Mouse (Mus musculus): ENCODE results near the gene Fcgrt. TPM values are rescaled to one million over a fixed set of nuclear protein-coding genes. Genes with fewer than 3 reads are reported as not detected.

Fcgrt gene
- total RNA-seq, 2 experiments from 2014 or later: 98.0 to 104 TPM

- no peak for DNase-seq (ENCODE audit: low spot score in 2 of 2)
These were observed 13.2 kb downstream of the Fcgrt start for GRCm38 (mm10) chr7:45090251-45090977.

- DNase-seq (ENCODE audit: low spot score in 2 of 2): no peak
These were observed 15.1 kb downstream of the Fcgrt start for GRCm38 (mm10) chr7:45088597-45088996.

DNA sequence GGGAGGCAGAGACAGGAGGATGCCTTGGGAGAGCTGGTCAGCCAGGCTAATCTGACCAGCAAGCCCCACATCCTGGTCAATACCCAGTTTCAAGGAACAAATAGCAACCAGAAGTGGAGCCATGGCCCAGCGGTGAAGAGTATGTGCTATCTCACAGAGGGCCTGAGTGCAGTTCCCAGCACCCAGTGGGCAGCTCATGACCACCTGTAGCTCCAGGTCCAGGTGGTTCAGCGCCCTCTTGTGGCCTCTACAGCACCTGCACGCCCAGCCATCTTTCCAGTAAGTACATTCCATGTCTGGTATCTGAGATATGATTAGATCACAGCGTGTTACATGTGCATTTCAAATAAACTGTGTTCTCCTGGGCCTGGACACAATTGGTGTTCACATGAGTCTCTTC is 17.6 kb downstream of the Fcgrt start:
- no peak for DNase-seq (ENCODE audit: low spot score in 2 of 2)

DNA sequence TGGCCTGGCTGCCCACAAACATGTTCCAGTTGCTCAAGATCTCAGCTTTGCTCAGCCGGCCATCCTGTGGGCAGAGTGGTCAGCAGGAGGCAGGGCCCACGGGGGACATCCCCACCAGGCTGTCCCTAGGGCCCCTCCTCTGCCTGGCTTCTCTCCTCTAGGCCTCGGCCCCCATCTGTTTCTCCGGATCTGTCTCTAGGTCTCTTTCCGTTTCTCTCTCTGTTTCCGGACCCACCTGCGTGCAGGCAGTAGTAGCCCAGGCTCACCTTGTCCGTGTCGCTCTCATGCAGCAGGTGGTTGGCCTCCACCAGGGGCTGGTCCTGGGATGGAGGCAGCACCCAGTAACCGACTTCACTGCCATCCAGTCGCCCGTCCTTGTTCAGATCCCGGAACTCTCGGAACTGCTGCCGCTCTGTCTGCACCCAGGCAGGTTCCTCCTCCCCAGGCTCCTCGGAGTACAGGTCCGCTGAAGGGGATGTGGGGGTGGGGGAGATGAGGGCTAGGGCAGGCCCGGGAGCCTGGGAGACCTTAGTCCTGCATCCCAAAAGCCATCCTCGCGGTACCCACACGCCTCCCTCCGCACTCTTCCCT is 20.3 kb downstream of the Fcgrt start:
- no peak for DNase-seq (ENCODE audit: low spot score in 2 of 2)

DNA sequence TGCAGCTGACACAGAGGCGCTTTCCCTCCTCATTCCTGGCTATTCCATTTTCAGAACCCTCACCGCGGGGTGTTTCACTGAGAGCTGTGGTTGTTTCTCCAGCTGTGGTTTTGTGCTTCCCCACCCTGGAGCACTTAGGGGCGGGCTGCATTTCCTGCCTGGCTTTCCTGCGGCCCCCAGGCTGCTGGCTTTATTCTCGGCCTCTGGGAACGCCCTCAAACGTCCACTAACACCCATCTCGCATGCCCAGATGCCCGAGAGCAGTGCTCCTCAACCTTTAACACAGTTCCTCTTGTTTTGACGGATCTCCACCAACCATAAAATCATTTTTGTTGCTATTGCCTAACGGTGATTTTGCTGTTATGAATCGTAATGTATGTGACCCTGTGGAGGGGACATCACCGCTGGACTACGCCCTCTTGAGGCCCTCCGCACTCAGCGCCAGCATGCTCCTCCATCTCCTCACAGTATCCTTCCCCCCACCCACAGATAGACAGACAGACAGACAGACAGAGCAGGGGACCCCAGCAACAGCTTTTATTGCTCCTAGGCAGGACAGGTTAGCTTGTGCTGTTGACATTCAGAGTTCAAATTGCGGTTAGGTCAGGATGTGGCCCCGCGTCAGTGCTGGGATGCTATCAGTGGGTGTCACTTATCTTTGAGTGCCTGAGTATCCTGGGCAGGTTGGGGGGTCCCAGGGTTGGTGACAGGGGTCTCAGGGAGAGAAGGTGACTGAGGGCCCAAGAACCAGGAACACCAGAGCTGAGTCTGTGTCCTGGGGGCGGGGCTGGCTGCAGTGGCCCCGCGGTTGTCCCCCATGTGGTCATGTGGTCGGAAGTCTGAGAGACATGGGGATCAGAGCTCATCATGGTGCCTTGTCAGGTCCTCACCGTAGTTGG is 21.0 kb downstream of the Fcgrt start:
- no peak for DNase-seq (ENCODE audit: low spot score in 2 of 2)

GRCm38 (mm10) chr7:45081016-45081415 is 22.6 kb downstream of the Fcgrt start:
- no peak for DNase-seq (ENCODE audit: low spot score in 2 of 2)

- DNase-seq (ENCODE audit: low spot score in 2 of 2): peak; percentile 85 to 86
These were observed 23.8 kb downstream of the Fcgrt start for GRCm38 (mm10) chr7:45079856-45080255.

DNA sequence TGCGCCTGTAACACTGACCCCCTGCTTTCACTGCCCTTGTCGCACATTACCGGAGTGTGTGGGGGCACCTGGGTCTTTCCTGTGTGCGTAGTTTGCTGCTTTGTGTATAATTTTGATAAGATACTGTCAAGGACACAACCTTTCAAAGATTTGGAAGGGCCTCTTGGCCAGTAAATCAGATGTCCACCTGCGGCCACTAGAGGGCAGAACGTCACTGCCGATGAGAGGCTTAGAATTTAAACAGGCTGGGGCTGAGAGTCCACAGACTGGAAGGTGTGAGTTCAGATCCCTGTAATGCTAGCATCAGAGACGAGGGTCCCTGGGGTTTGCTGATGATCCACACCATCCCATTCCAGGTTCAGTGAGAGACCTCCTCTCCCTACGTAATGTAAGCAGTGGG is 25.1 kb downstream of the Fcgrt start:
- DNase-seq (ENCODE audit: low spot score in 2 of 2): peak in 1 of 2 experiments; percentile 65

GRCm38 (mm10) chr7:45077829-45078228 is 25.8 kb downstream of the Fcgrt start:
- DNase-seq (ENCODE audit: low spot score in 2 of 2): no peak

DNA sequence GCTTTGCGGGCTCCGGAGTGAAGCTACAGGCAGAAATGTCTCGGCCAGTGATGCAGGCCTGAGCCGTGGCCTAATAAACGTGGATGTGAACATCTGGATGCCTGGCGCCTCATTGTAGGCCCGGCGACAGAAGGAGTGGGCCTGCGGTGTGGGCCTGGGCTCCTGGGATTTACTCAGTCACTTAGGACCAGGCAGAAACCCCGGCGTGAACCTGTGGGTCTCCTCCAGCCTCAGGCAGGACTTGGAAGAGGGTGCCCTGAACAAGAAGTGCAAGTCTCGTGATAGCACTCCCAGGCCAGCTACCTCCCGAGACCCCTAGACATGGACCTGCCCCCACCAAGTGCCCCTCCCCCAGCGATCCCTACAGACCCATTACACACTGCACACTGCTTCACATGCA is 26.3 kb downstream of the Fcgrt start:
- DNase-seq (ENCODE audit: low spot score in 2 of 2): no peak

DNA sequence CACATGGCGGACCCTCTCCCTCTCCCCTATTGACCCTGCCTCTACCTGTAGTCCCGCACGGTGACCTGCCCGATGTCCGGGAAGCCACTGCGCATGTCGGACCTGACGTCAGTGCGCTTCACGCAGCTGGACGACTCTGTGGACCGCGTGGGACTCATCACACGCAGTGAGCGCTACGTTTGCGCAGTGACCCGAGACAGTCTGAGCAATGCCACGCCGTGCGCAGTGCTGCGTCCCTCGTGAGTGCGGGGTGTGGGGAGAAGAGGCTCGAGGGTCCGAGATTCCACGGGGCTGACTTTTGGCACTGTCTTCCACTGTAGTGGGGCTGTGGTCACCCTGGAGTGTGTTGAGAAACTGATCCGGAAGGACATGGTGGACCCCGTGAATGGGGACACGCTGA is 27.1 kb downstream of the Fcgrt start:
- DNase-seq (ENCODE audit: low spot score in 2 of 2): no peak

DNA sequence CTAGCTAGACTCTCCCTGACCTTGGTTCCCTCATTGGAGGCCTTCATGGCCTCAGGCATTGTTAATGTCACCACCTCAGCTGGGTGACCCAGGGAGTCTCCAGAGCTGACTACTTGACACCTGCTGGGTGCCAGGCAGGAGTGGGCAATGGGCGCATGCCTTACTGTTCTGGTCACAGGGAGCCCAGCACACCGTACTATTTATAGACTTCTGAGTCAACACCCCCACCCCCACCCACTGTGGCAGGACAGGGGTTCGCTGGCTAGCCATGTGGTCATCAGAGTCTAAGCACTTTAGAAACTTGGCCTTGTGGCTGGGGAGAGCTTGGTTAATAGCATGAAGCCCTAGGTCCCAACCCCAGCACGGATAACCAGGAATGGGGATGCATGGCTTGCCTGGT is 28.2 kb downstream of the Fcgrt start:
- no peak for DNase-seq (ENCODE audit: low spot score in 2 of 2)

GRCm38 (mm10) chr7:45073949-45074348 is 29.7 kb downstream of the Fcgrt start:
- DNase-seq (ENCODE audit: low spot score in 2 of 2): no peak

DNA sequence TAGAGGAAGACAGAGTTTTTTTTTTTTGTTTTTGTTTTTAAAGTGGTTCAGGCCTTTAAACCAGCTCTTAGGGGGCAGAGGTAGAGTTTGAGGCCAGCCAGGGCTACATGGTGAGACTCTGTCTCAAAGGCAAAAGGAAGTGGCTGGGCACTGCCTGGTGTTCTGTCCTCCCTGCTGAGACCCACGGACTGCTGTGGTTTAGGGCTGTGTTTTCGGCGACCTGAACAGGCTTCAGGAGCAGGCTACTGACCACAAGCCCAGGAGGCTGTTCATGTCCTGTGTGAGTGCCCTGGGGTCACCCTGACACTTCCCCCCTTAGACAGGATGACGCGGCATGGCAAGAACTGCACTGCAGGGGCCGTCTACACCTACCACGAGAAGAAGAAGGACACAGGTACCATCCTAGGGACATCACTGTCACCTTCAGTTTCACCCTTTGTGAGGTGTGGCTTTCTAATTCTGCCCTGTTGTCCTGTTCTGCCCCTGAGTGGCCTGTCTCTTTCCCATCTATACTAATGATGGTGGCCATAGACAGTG is 30.4 kb downstream of the Fcgrt start:
- no peak for DNase-seq (ENCODE audit: low spot score in 2 of 2)

DNA sequence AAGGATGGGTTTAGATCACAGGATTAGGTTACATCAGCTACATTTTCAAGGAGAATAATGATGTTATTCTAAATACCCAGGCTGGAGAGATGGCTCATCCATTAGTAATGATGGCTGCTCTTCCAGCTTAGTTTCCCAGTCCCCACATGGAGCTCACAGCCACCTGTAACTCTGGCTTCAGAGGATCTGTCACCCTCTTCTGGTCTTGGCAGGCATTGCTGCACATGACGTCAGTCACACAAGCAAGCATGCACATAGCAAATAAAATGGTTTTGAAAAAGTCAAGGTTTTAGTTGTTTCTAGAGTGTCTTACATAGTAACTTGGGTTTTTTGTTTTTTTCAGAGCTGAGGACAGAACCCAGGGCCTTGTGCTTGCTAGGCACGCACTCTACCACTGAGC is 31.4 kb downstream of the Fcgrt start:
- DNase-seq (ENCODE audit: low spot score in 2 of 2): no peak

DNA sequence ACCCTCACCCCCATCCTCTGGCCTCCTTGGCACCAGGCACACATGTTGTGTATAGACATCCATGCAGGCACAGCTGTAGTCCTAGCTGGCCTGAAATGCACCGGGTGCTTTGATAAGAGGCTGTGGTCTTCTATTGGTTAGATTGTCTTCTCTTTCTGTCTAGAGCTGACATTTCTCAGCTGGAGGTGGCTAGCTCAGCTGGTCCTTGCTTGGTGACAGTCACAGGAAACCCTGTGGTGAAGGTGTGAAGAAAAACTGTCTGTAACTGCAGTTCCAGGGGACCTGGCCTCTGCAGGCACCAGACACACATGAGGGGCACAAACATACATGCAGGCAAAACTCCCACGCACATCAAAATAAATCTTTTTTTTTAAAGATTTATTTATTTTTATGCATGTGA is 34.0 kb downstream of the Fcgrt start:
- no peak for DNase-seq (ENCODE audit: low spot score in 2 of 2)

DNA sequence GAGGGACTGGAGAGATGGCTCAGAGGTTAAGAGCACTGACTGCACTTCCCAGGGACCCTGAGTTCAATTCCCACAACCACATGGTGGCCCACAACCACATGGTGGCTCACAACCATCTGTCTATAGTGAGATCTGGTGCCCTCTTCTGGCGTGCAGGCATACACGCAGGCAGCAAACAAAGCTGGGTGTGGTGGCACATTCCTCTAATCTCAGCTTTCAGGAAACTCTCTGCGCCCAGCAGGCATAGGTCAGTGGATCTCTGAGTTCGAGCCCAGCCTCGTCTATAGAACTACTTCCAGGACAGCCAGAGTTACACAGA is 35.7 kb downstream of the Fcgrt start:
- DNase-seq (ENCODE audit: low spot score in 2 of 2): no peak

DNA sequence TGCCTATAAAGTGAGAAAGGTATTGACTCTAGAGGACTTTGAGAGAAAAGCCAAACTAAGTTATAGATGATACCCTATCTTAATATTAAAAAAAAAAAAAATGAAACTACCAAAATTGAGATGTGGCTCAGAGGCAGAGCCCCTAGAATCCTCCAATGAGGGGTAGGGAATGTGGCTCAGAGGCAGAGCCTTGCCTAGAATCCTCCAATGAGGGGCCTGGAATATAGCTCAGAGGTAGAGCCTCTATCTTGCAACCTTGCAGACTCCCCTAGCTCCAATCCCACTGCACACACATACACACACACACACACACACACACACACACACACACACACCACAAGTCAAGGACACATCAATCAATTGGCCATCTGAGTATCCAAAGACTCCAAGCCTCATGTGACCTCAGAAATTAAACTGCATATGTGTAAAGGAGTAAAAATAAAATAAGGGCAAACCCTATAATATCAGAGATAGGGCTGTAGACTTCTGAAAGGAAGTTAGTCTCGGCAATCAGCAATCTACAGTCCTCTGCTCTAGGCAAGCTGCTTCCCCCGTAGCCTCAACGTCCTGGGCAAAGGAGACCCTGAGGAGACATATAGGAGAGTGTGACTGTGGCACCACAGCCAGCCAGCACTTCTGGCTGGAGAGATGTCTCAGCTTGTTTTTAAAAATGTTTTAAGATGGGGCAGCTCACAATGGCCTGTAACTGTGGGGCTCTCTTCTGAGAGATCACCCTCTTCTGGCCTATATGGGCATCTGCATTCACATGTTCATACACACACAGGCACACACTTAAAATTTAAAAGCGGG is 36.3 kb downstream of the Fcgrt start:
- no peak for DNase-seq (ENCODE audit: low spot score in 2 of 2)

- DNase-seq (ENCODE audit: low spot score in 2 of 2): peak; percentile 77 to 94
These were observed 41.3 kb downstream of the Fcgrt start, which contains the start of the genes Nosip and Prrg2 for GRCm38 (mm10) chr7:45062239-45062835. Gene Nosip (plus strand): TSS chr7:45062429. Gene Prrg2 (minus strand): TSS chr7:45062677.

DNA sequence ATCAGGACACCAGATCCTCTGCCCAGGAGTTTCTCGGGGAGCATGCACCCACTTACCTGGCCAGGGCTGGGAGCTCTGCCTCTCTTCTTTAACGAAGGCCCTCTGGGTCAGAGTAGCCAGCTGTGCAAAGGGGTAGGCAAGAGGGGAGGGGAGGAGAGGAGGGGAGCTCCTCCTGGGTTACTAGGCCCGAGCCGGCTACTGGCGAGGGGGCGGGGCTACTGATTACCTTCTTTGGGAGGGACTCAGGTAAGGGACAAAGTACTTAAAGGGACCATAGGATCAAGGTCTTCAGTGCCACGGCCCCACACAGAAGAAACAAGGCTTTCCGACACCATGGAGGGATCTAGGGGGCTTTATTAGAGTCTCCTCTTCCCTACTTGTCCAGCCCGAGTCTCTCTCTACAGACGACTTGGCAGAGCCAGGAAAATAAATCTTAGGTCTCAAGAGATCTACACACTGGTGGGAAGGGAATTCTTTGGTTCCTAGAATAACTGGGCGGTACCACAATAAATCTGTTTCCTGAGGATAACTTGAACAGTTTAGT is 42.0 kb downstream of the Fcgrt start:
- no peak for DNase-seq (ENCODE audit: low spot score in 2 of 2)
